Mouse (Mus musculus): ENCODE results near the gene Itpr3. TPM values are rescaled to one million over a fixed set of nuclear protein-coding genes. Genes with fewer than 3 reads are reported as not detected.

Itpr3 gene
- polyA plus RNA-seq, 1 experiment: 42.0 TPM

DNA sequence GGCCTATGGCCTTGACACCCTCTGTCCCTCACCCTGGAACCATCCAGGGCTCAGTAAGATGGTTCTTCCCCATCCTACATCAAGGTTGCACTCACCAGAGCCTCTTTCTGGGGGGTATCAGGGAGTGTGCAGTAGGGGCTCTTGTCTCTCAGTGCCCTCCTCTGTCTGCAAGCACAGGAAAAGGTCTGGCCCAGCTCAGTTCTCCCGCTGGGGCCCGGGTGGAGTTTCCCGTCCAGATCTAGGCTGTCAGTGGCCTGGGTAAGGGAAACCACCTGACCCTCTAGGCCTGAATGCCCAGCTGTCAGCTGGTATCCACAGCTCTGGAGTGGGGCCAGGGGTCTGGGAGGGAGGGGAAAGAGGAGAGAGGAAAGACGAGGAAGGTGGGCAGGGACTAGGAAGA, 110.4 kb downstream of the Itpr3 start, which contains the start of gene Ip6k3:
Gene Ip6k3 (minus strand): TSS at position 251 of the 400 bp plus-strand sequence.
- Histone ChIP-seq H3K27ac (ENCODE audit: control insufficient read depth, insufficient read depth, low read length) (no peak within 1 kb of the TSS), H3K4me3 (ENCODE audit: control insufficient read depth, insufficient read depth, low read length) (no peak within 1 kb of the TSS), H3K4me1 (replicated peaks; ENCODE audit: control insufficient read depth, insufficient read depth, low read length) (no peaks in the 10 kb centered on the region), H3K36me3 (ENCODE audit: control insufficient read depth, insufficient read depth, low read length) (no peaks in the 10 kb centered on the region), H3K27me3 (ENCODE audit: control insufficient read depth, insufficient read depth, low read length) (no peaks in the 10 kb centered on the region)
- 81% methylated on average over 4 of the region's 4 CpGs for WGBS
- no peak for DNase-seq
- no peak for TF ChIP-seq POLR2A (IDR thresholded peaks at IDR 0.05; ENCODE audit: control insufficient read depth, extremely low read depth, insufficient read depth, low read length, poor library complexity)
- no peak for TF ChIP-seq CTCF (IDR thresholded peaks at IDR 0.05; ENCODE audit: borderline replicate concordance, control insufficient read depth, extremely low read depth, insufficient read depth, low read length, poor library complexity)

- no peaks in the 10 kb centered on the region for H3K27me3 ChIP-seq (ENCODE audit: control insufficient read depth, insufficient read depth, low read length)
- no peak overlapping the region for H3K27ac ChIP-seq (ENCODE audit: control insufficient read depth, insufficient read depth, low read length)
- no peak for DNase-seq
- H3K4me1 ChIP-seq (replicated peaks; ENCODE audit: control insufficient read depth, insufficient read depth, low read length): 0 out of 2 replicates have a peak, but pooled peaks cover under 1% of the 10 kb centered on the region
- WGBS: 98% methylated on average over 4 of the region's 4 CpGs
- H3K4me3 ChIP-seq (ENCODE audit: control insufficient read depth, insufficient read depth, low read length): no peak overlapping the region
- no peak for TF ChIP-seq POLR2A (IDR thresholded peaks at IDR 0.05; ENCODE audit: control insufficient read depth, extremely low read depth, insufficient read depth, low read length, poor library complexity)
- no peak for TF ChIP-seq CTCF (IDR thresholded peaks at IDR 0.05; ENCODE audit: borderline replicate concordance, control insufficient read depth, extremely low read depth, insufficient read depth, low read length, poor library complexity)
- H3K36me3 ChIP-seq (ENCODE audit: control insufficient read depth, insufficient read depth, low read length): no peaks in the 10 kb centered on the region
Measured at GRCm38 (mm10) chr17:27168569-27168968, 111.5 kb downstream of the Itpr3 start.

DNA sequence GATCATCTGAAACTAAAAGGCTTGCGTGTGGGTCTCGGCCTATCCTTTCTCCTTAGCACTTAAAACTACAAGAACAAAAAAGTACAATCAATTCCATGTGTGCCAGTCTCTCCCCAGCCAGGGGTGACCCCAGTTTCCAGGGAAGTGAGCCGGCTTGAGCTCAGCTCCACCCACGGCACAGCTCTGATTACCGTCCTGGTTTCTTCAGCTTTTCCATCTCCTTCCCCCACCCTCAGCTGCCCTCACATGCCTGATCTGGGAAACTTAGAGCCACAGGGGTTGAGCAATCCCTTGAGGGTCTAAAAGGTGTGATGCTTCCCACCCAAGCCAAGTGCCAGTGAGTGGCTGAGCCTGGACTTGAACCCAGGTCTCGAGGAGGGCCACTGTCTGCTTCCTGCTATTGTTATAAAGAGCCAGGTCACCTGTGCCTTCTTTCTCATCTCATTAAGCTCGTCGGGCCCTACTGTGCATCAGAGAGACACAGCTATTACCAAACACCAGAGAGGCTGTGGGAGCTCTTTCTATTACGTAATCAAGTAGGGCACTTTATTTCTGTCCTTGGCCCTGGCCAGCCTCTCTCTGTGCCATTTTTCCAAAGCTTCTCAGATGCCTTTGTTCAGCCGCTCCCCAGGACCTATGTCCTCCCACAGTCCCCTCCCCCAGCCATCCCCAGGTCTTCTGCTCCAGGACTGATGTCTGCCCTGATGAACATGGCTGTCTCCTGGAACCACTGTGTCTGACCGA, 113.0 kb downstream of the Itpr3 start:
- no peak for TF ChIP-seq POLR2A (IDR thresholded peaks at IDR 0.05; ENCODE audit: control insufficient read depth, extremely low read depth, insufficient read depth, low read length, poor library complexity)
- TF ChIP-seq CTCF (IDR thresholded peaks at IDR 0.05; ENCODE audit: borderline replicate concordance, control insufficient read depth, extremely low read depth, insufficient read depth, low read length, poor library complexity): no peak
- Histone ChIP-seq H3K36me3 (ENCODE audit: control insufficient read depth, insufficient read depth, low read length) (no peaks in the 10 kb centered on the region), H3K4me3 (ENCODE audit: control insufficient read depth, insufficient read depth, low read length) (no peak overlapping the region), H3K27me3 (ENCODE audit: control insufficient read depth, insufficient read depth, low read length) (no peaks in the 10 kb centered on the region), H3K4me1 (replicated peaks; ENCODE audit: control insufficient read depth, insufficient read depth, low read length) (peaks cover 7% of the 10 kb centered on the region; the same call in 1 of the 2 replicates), H3K27ac (ENCODE audit: control insufficient read depth, insufficient read depth, low read length) (no peak overlapping the region)
- DNase-seq: no peak
- WGBS: 93% methylated on average over 11 of the region's 11 CpGs

GRCm38 (mm10) chr17:27171121-27171520, 114.0 kb downstream of the Itpr3 start:
- Histone ChIP-seq H3K4me3 (ENCODE audit: control insufficient read depth, insufficient read depth, low read length) (no peak overlapping the region), H3K27me3 (ENCODE audit: control insufficient read depth, insufficient read depth, low read length) (no peaks in the 10 kb centered on the region), H3K27ac (ENCODE audit: control insufficient read depth, insufficient read depth, low read length) (no peak overlapping the region), H3K4me1 (replicated peaks; ENCODE audit: control insufficient read depth, insufficient read depth, low read length) (peaks cover 7% of the 10 kb centered on the region; the same call in 1 of the 2 replicates), H3K36me3 (ENCODE audit: control insufficient read depth, insufficient read depth, low read length) (no peaks in the 10 kb centered on the region)
- TF ChIP-seq POLR2A (IDR thresholded peaks at IDR 0.05; ENCODE audit: control insufficient read depth, extremely low read depth, insufficient read depth, low read length, poor library complexity) (no peak), CTCF (IDR thresholded peaks at IDR 0.05; ENCODE audit: borderline replicate concordance, control insufficient read depth, extremely low read depth, insufficient read depth, low read length, poor library complexity) (no peak)
- DNase-seq: no peak
- 88% methylated on average over 5 of the region's 5 CpGs for WGBS

Other genes starting within 250 kb of the Itpr3 start
- 0.51 and 11.4 TPM in 2 replicates for gene Nkx2-5, start 212.3 kb upstream of the Itpr3 start, polyA plus RNA-seq (2012; rRNA removed)
- 26.0 and 30.1 TPM in 2 replicates for gene Kifc5b, start 140.2 kb upstream of the Itpr3 start, polyA plus RNA-seq (2012; rRNA removed)
- 125 and 132 TPM in 2 replicates for gene Phf1, start 124.3 kb upstream of the Itpr3 start, polyA plus RNA-seq (2012; rRNA removed)
- gene Cuta, start 117.7 kb upstream of the Itpr3 start, polyA plus RNA-seq (2012; rRNA removed): 235 and 251 TPM in 2 replicates
- gene Syngap1, start 116.1 kb upstream of the Itpr3 start, polyA plus RNA-seq (2012; rRNA removed): 7.6 and 7.7 TPM in 2 replicates
- gene Zbtb9, start 84.1 kb upstream of the Itpr3 start, polyA plus RNA-seq (2012; rRNA removed): 54.6 and 60.7 TPM in 2 replicates
- 118 and 131 TPM in 2 replicates for gene Bak1, start 28.3 kb upstream of the Itpr3 start, polyA plus RNA-seq (2012; rRNA removed)
- 119 and 152 TPM in 2 replicates for gene Uqcc2, start 76.6 kb downstream of the Itpr3 start, polyA plus RNA-seq (2012; rRNA removed)
- 0.61 and 1.4 TPM in 2 replicates for gene Ip6k3, start 110.5 kb downstream of the Itpr3 start, polyA plus RNA-seq (2012; rRNA removed)
- 188 and 190 TPM in 2 replicates for gene Lemd2, start 147.2 kb downstream of the Itpr3 start, polyA plus RNA-seq (2012; rRNA removed)